Mouse (Mus musculus) embryonic fibroblast, embryonic 13.5 days (primary cell): ENCODE measurements around the gene Pkig.

Source experiments
- CTCF ChIP-seq: IDR thresholded peaks from 2 replicates; pipeline ENCODE4 v1.5.1; 2011; ENCODE audit warnings: mild to moderate bottlenecking, control low read depth, low read length, moderate library complexity, borderline replicate concordance; ENCODE audit not compliant: insufficient read depth
- POLR2A ChIP-seq: IDR thresholded peaks from 2 replicates; pipeline ENCODE4 v1.6.1; 2011; ENCODE audit warnings: low read depth, mild to moderate bottlenecking, control low read depth, low read length, moderate library complexity

GRCm38 (mm10) chr2:163713340-163713739 lies 55.2 kb downstream of the Pkig start:
- TF ChIP-seq POLR2A (no peak), CTCF (no peak)
